Mouse (Mus musculus): ENCODE results near the gene Ms4a4c. TPM values are rescaled to one million over a fixed set of nuclear protein-coding genes. Genes with fewer than 3 reads are reported as not detected.
"Not testable (repeated sequence)": the region's sequence is repeated elsewhere in the genome, so short reads cannot be mapped to it uniquely, and the experiment has no call there.

Gene Ms4a4c
- polyA plus RNA-seq, 1 experiment = not detected

DNA sequence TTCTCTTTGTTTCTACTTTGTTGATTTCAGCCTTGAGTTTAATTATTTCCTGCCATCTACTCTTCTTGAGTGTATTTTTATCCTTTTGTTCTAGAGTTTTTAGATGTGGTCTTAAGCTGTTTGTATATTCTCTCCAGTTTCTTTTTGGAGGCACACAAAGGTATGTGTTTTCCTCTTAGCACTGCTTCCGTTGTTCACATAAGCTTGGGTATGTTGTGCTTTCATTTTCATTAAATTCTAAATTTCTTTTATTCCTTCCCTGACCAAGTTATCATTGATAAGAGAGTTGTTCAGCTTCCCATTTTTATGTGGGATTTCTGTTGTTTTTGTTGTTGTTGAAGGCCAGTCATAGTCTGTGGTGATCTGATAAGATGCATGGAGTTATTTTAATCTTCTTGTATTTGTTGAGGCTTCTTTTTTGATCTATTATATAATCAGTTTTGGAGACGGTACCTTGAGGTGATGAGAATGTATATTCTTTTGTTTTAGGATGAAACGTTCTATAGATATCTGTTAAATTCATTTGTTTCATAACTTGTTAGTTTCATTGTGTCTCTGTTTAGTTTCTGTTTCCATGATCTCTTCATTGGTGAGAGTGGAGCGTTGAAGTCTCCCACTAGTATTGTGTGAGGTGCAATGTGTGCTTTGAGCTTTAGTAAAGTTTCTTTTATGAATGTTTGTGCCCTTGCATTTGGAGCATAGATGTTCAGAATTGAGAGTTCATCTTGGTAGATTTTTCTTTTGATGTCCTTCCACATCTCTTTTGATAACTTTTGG lies 30.7 kb downstream of the Ms4a4c start:
- no peak for TF ChIP-seq REST (IDR thresholded peaks at IDR 0.05; ENCODE audit: insufficient read depth, insufficient read length)
- TF ChIP-seq MAX (IDR thresholded peaks at IDR 0.05; ENCODE audit: low read depth) = no peak
- TF ChIP-seq TCF3 (IDR thresholded peaks at IDR 0.05; ENCODE audit: insufficient read length, low read depth) = no peak
- TF ChIP-seq POLR2AphosphoS2 (IDR thresholded peaks at IDR 0.05; ENCODE audit: insufficient read length, low read depth) = no peak
- no peak for TF ChIP-seq USF1 (IDR thresholded peaks at IDR 0.05; ENCODE audit: low read depth)
- no peak for TF ChIP-seq TCF12 (IDR thresholded peaks at IDR 0.05; ENCODE audit: insufficient read depth, poor library complexity, severe bottlenecking)
- no peak for TF ChIP-seq MYOG (IDR thresholded peaks at IDR 0.05; ENCODE audit: control insufficient read depth in 1 of 3, insufficient read depth in 1 of 3, insufficient read length in 2 of 3, low read depth in 2 of 3)
- no peak for TF ChIP-seq POLR2A (IDR thresholded peaks at IDR 0.05; ENCODE audit: insufficient read length, low read depth)
- no peak for TF ChIP-seq E2F4 (IDR thresholded peaks at IDR 0.05; ENCODE audit: insufficient read depth)
- no peak for TF ChIP-seq CEBPB (IDR thresholded peaks at IDR 0.05; ENCODE audit: insufficient read depth, poor library complexity, severe bottlenecking)
- TF ChIP-seq SRF (IDR thresholded peaks at IDR 0.05; ENCODE audit: control insufficient read depth, insufficient read length, low read depth) = no peak
- no peak for TF ChIP-seq MYOD1 (IDR thresholded peaks at IDR 0.05; ENCODE audit: control insufficient read depth in 1 of 3, insufficient read length in 2 of 3, low read depth in 2 of 3)
- Histone ChIP-seq H3K4me3 (no peak overlapping the region), H3K36me3 (ENCODE audit: control insufficient read depth, insufficient read depth) (no peaks in the 10 kb centered on the region), H3K79me2 (ENCODE audit: control insufficient read depth, insufficient read depth) (no peaks in the 10 kb centered on the region), H3ac (ENCODE audit: control insufficient read depth, insufficient read length) (no peak overlapping the region), H3K4me2 (ENCODE audit: low read depth) (no peak overlapping the region), H3K27me3 (ENCODE audit: control insufficient read depth, insufficient read depth, insufficient read length) (no peaks in the 10 kb centered on the region)

DNA sequence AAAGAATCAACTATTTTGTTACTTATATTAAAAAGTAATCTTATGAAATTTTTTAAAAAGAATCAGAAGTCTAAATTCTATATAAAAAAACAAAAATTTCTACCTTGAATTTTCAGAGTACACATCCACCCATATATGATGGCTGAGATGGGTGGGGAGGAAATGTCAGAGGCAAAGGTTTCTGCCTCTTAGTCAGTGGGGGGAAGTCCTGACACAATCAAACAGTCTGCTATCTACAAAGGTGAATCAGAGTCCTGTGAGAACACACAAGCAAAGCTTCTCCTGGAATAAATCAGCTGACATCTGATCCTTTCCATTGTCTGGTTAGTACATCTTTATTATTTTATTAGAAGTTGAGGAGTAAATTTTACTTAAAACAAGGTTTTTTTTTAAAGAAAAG lies 38.8 kb downstream of the Ms4a4c start, which contains the start of gene Ms4a4b:
TSS of gene Ms4a4b (plus strand) at position 216 of the 400 bp plus-strand sequence.
- Histone ChIP-seq H3K79me2 (ENCODE audit: control insufficient read depth, insufficient read depth) (no peaks in the 10 kb centered on the region), H3K36me3 (ENCODE audit: control insufficient read depth, insufficient read depth) (no peaks in the 10 kb centered on the region), H3K27me3 (ENCODE audit: control insufficient read depth, insufficient read depth, insufficient read length) (no peaks in the 10 kb centered on the region), H3K4me2 (ENCODE audit: low read depth) (no peak within 1 kb of the TSS), H3ac (ENCODE audit: control insufficient read depth, insufficient read length) (no peak within 1 kb of the TSS), H3K4me3 (no peak within 1 kb of the TSS)
- TF ChIP-seq TCF3 (IDR thresholded peaks at IDR 0.05; ENCODE audit: insufficient read length, low read depth) = no peak
- TF ChIP-seq MYOD1 (IDR thresholded peaks at IDR 0.05; ENCODE audit: control insufficient read depth in 1 of 3, insufficient read length in 2 of 3, low read depth in 2 of 3) = no peak
- TF ChIP-seq E2F4 (IDR thresholded peaks at IDR 0.05; ENCODE audit: insufficient read depth) = no peak
- TF ChIP-seq REST (IDR thresholded peaks at IDR 0.05; ENCODE audit: insufficient read depth, insufficient read length) = no peak
- no peak for TF ChIP-seq USF1 (IDR thresholded peaks at IDR 0.05; ENCODE audit: low read depth)

DNA sequence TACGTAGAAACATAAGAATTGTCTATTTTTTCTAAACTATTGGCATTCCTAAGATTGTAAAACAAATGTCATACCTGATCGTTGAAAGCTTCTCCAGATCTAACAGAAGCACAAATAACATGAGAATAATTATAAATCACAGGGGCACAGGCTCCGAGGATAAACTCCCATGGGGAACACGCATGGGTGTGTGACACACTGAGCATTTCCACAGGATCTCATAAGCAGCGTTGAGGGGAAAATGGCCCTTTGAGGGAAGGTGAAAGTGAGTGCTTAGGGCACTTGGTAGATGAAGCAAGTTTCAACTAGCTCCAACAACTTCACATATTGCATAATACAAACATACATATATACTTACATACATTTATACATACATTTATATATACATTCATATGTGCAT lies 39.4 kb downstream of the Ms4a4c start:
- TF ChIP-seq SRF (IDR thresholded peaks at IDR 0.05; ENCODE audit: control insufficient read depth, insufficient read length, low read depth) = no peak
- no peak for TF ChIP-seq TCF12 (IDR thresholded peaks at IDR 0.05; ENCODE audit: insufficient read depth, poor library complexity, severe bottlenecking)
- TF ChIP-seq POLR2A (IDR thresholded peaks at IDR 0.05; ENCODE audit: insufficient read length, low read depth) = no peak
- TF ChIP-seq MAX (IDR thresholded peaks at IDR 0.05; ENCODE audit: low read depth) = no peak
- TF ChIP-seq USF1 (IDR thresholded peaks at IDR 0.05; ENCODE audit: low read depth) = no peak
- no peak for TF ChIP-seq MYOD1 (IDR thresholded peaks at IDR 0.05; ENCODE audit: control insufficient read depth in 1 of 3, insufficient read length in 2 of 3, low read depth in 2 of 3)
- TF ChIP-seq MYOG (IDR thresholded peaks at IDR 0.05; ENCODE audit: control insufficient read depth in 1 of 3, insufficient read depth in 1 of 3, insufficient read length in 2 of 3, low read depth in 2 of 3) = no peak
- no peak for TF ChIP-seq E2F4 (IDR thresholded peaks at IDR 0.05; ENCODE audit: insufficient read depth)
- no peak for TF ChIP-seq POLR2AphosphoS2 (IDR thresholded peaks at IDR 0.05; ENCODE audit: insufficient read length, low read depth)
- no peak for TF ChIP-seq REST (IDR thresholded peaks at IDR 0.05; ENCODE audit: insufficient read depth, insufficient read length)
- no peak for TF ChIP-seq CEBPB (IDR thresholded peaks at IDR 0.05; ENCODE audit: insufficient read depth, poor library complexity, severe bottlenecking)
- TF ChIP-seq TCF3 (IDR thresholded peaks at IDR 0.05; ENCODE audit: insufficient read length, low read depth) = no peak
- no peak overlapping the region for H3ac ChIP-seq (ENCODE audit: control insufficient read depth, insufficient read length)
- H3K4me2 ChIP-seq (ENCODE audit: low read depth) = no peak overlapping the region
- no peaks in the 10 kb centered on the region for H3K27me3 ChIP-seq (ENCODE audit: control insufficient read depth, insufficient read depth, insufficient read length)
- no peaks in the 10 kb centered on the region for H3K36me3 ChIP-seq (ENCODE audit: control insufficient read depth, insufficient read depth)
- H3K4me3 ChIP-seq = no peak overlapping the region
- no peaks in the 10 kb centered on the region for H3K79me2 ChIP-seq (ENCODE audit: control insufficient read depth, insufficient read depth)

DNA sequence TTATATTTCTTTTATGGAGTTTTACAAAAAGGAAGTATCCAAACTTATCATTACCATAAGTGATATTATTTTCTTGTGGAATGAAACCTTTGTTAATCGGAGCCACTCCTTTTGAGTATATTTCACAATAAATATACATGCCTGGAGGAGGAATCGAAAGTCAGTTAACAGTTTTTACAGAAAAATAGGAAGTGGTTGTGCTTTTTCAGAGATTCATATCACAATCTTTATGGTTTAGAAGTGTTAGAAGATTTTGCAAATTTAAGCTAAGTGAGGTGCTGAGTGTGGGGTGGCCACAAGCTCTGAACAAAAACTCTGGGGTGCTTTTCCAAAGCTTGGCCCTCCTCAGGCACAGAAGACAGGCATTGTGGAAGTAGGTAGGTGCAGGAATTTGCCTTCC lies 42.7 kb downstream of the Ms4a4c start:
- H3ac ChIP-seq (ENCODE audit: control insufficient read depth, insufficient read length) = no peak overlapping the region
- no peak overlapping the region for H3K4me3 ChIP-seq
- H3K79me2 ChIP-seq (ENCODE audit: control insufficient read depth, insufficient read depth) = no peaks in the 10 kb centered on the region
- no peak overlapping the region for H3K4me2 ChIP-seq (ENCODE audit: low read depth)
- no peaks in the 10 kb centered on the region for H3K36me3 ChIP-seq (ENCODE audit: control insufficient read depth, insufficient read depth)
- no peaks in the 10 kb centered on the region for H3K27me3 ChIP-seq (ENCODE audit: control insufficient read depth, insufficient read depth, insufficient read length)
- no peak for TF ChIP-seq POLR2A (IDR thresholded peaks at IDR 0.05; ENCODE audit: insufficient read length, low read depth)
- no peak for TF ChIP-seq POLR2AphosphoS2 (IDR thresholded peaks at IDR 0.05; ENCODE audit: insufficient read length, low read depth)
- TF ChIP-seq SRF (IDR thresholded peaks at IDR 0.05; ENCODE audit: control insufficient read depth, insufficient read length, low read depth) = no peak
- TF ChIP-seq E2F4 (IDR thresholded peaks at IDR 0.05; ENCODE audit: insufficient read depth) = no peak
- TF ChIP-seq MAX (IDR thresholded peaks at IDR 0.05; ENCODE audit: low read depth) = no peak
- no peak for TF ChIP-seq TCF12 (IDR thresholded peaks at IDR 0.05; ENCODE audit: insufficient read depth, poor library complexity, severe bottlenecking)
- TF ChIP-seq MYOD1 (IDR thresholded peaks at IDR 0.05; ENCODE audit: control insufficient read depth in 1 of 3, insufficient read length in 2 of 3, low read depth in 2 of 3) = no peak
- no peak for TF ChIP-seq USF1 (IDR thresholded peaks at IDR 0.05; ENCODE audit: low read depth)
- TF ChIP-seq MYOG (IDR thresholded peaks at IDR 0.05; ENCODE audit: control insufficient read depth in 1 of 3, insufficient read depth in 1 of 3, insufficient read length in 2 of 3, low read depth in 2 of 3) = no peak
- TF ChIP-seq REST (IDR thresholded peaks at IDR 0.05; ENCODE audit: insufficient read depth, insufficient read length) = no peak
- no peak for TF ChIP-seq TCF3 (IDR thresholded peaks at IDR 0.05; ENCODE audit: insufficient read length, low read depth)
- TF ChIP-seq CEBPB (IDR thresholded peaks at IDR 0.05; ENCODE audit: insufficient read depth, poor library complexity, severe bottlenecking) = no peak

DNA sequence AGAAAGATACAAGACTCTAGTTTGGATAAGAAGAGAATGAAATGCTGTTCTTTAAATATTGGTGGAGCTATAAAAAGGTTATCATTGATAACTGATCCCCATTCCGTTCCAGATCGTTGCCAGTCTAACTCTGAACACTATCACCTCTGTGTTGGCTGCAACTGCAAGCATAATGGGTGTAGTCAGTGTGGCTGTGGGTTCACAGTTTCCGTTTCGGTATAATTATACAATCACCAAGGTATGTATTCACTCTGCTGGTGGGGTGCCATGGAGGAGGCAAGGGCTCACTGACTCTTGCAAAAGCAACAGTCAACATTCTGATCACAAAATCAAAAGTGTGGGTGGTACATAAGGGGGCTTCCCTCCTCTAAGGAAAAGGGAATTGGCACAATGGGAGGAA lies 54.5 kb downstream of the Ms4a4c start:
- H3K4me2 ChIP-seq (ENCODE audit: low read depth); H3K4me3 ChIP-seq; H3K27me3 ChIP-seq (ENCODE audit: control insufficient read depth, insufficient read depth, insufficient read length); H3K79me2 ChIP-seq (ENCODE audit: control insufficient read depth, insufficient read depth); H3ac ChIP-seq (ENCODE audit: control insufficient read depth, insufficient read length); H3K36me3 ChIP-seq (ENCODE audit: control insufficient read depth, insufficient read depth): not testable (repeated sequence)

DNA sequence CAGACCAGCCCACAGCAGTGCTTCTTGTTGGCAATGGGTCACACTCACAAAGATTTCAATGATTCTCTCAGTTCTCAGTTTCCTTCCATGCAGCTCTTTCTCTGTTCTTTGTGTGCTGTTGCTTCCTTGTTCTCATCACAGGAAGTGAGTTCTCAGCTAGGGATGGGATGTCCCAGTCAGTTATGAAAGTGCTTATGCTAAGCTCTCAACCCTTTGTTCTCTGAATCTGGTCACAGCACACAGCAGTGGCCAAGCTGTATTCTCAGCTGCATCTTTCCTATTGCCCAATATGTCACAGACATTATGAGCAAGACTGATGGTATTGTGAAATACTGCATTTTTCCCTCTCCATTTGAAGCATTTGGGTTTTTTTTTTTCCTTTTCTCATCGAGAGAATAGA lies 60.2 kb downstream of the Ms4a4c start:
- H3K36me3 ChIP-seq (ENCODE audit: control insufficient read depth, insufficient read depth); H3K4me3 ChIP-seq; H3ac ChIP-seq (ENCODE audit: control insufficient read depth, insufficient read length); H3K27me3 ChIP-seq (ENCODE audit: control insufficient read depth, insufficient read depth, insufficient read length); H3K4me2 ChIP-seq (ENCODE audit: low read depth); H3K79me2 ChIP-seq (ENCODE audit: control insufficient read depth, insufficient read depth): not testable (repeated sequence)
